Mouse (Mus musculus) myocyte (in vitro differentiated cells): ENCODE data around the gene Olfr923.

Experiments used
- CEBPB ChIP-seq: IDR thresholded peaks from 2 replicates; pipeline ENCODE4 v1.6.1; 2011; ENCODE audit warnings: mild to moderate bottlenecking, moderate library complexity; ENCODE audit not compliant: poor library complexity, insufficient read depth, severe bottlenecking
- E2F4 ChIP-seq: IDR thresholded peaks from one replicate; pipeline ENCODE4 v1.6.1; 2011; ENCODE audit warnings: mild to moderate bottlenecking, control low read depth, moderate library complexity; ENCODE audit not compliant: insufficient read depth
- MAX ChIP-seq: IDR thresholded peaks from one replicate; pipeline ENCODE4 v1.6.1; 2011; ENCODE audit warnings: low read depth, mild to moderate bottlenecking, control low read depth
- MYOD1 ChIP-seq, 3 experiments: IDR thresholded peaks; one replicate each; pipeline ENCODE4 v1.6.1; 2011; ENCODE audit warnings: control low read depth in 2 of 3, low read depth in 2 of 3, mild to moderate bottlenecking in 2 of 3, moderate library complexity in 1 of 3; ENCODE audit not compliant: insufficient read length in 2 of 3, control insufficient read depth in 1 of 3
- MYOG ChIP-seq, 3 experiments: IDR thresholded peaks; one replicate each; pipeline ENCODE4 v1.6.1; 2011; ENCODE audit warnings: control low read depth in 2 of 3, low read depth in 2 of 3, mild to moderate bottlenecking in 2 of 3; ENCODE audit not compliant: insufficient read length in 2 of 3, control insufficient read depth in 1 of 3, insufficient read depth in 1 of 3
- POLR2A ChIP-seq: IDR thresholded peaks from one replicate; pipeline ENCODE4 v1.6.1; 2011; ENCODE audit warnings: low read depth, mild to moderate bottlenecking, control low read depth, moderate library complexity; ENCODE audit not compliant: insufficient read length
- POLR2AphosphoS2 ChIP-seq: IDR thresholded peaks from one replicate; pipeline ENCODE4 v1.6.1; 2011; ENCODE audit warnings: low read depth, control low read depth; ENCODE audit not compliant: insufficient read length
- REST ChIP-seq: IDR thresholded peaks from one replicate; pipeline ENCODE4 v1.6.1; 2011; ENCODE audit warnings: mild to moderate bottlenecking, control low read depth, moderate library complexity; ENCODE audit not compliant: insufficient read depth, insufficient read length
- SRF ChIP-seq: IDR thresholded peaks from one replicate; pipeline ENCODE4 v1.6.1; 2011; ENCODE audit warnings: low read depth; ENCODE audit not compliant: control insufficient read depth, insufficient read length
- TCF12 ChIP-seq: IDR thresholded peaks from one replicate; pipeline ENCODE4 v1.6.1; 2011; ENCODE audit warnings: mild to moderate bottlenecking, control low read depth; ENCODE audit not compliant: poor library complexity, insufficient read depth, severe bottlenecking
- TCF3 ChIP-seq: IDR thresholded peaks from one replicate; pipeline ENCODE4 v1.6.1; 2011; ENCODE audit warnings: low read depth, control low read depth; ENCODE audit not compliant: insufficient read length
- USF1 ChIP-seq: IDR thresholded peaks from one replicate; pipeline ENCODE4 v1.6.1; 2011; ENCODE audit warnings: low read depth, mild to moderate bottlenecking, control low read depth, moderate library complexity

DNA sequence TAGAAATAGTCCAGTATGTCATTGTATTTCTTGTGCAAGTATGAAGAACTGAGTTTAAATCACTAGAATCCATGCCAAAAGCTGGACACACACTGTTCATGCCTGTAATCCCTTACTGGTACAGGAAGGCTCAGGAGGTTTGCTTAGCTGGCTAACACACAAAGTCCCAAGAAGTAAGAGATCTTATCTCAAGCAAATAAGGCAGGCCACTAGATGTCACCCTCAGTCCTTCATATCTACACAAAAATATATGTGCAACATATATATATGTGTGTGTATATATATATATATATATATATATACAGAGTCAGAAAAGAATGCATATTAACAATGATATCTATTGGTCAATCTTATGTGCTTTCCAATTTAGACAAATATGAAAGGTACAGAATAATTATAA lies 20.6 kb upstream of the Olfr923 start:
- TF ChIP-seq REST (no peak), USF1 (no peak), CEBPB (no peak), MYOG (IDR thresholded peaks at IDR 0.05; ENCODE audit: control insufficient read depth in 1 of 3, insufficient read depth in 1 of 3, insufficient read length in 2 of 3, low read depth in 2 of 3) (no peak), E2F4 (no peak), POLR2A (no peak), TCF12 (no peak), POLR2AphosphoS2 (no peak), SRF (no peak), MAX (no peak), MYOD1 (IDR thresholded peaks at IDR 0.05; ENCODE audit: control insufficient read depth in 1 of 3, insufficient read length in 2 of 3, low read depth in 2 of 3) (no peak), TCF3 (no peak)
